Mouse (Mus musculus) forebrain, embryonic 16.5 days (tissue): ENCODE data around the gene Robo2. TPM values are rescaled to one million over a fixed set of nuclear protein-coding genes. Genes with fewer than 3 reads are reported as not detected.

Source experiments
- ATAC-seq: fragments of 200-750 bp; cut with Nextera tagmentation; 2 replicates; pipeline ENCODE4 v1.8.0; 2017; ENCODE audit warnings: mild to moderate bottlenecking, moderate library complexity
- H3K27ac ChIP-seq: fragments of 300-500 bp; sonication (generic); 2 replicates; pipeline ENCODE4 v1.5.1; 2014; ENCODE audit warnings: low read length, control low read depth
- H3K27me3 ChIP-seq: fragments of 300-500 bp; sonication (generic); replicated peaks from 2 replicates; pipeline ENCODE4 v1.6.1; 2014; ENCODE audit warnings: low read length; ENCODE audit not compliant: control insufficient read depth, insufficient read depth
- H3K36me3 ChIP-seq: fragments of 300-500 bp; sonication (generic); 2 replicates; pipeline ENCODE4 v1.6.1; 2014; ENCODE audit not compliant: control insufficient read depth, insufficient read depth
- H3K4me1 ChIP-seq: fragments of 300-500 bp; sonication (generic); replicated peaks from 2 replicates; pipeline ENCODE4 v1.6.1; 2014; ENCODE audit warnings: low read length; ENCODE audit not compliant: control insufficient read depth, insufficient read depth
- H3K4me2 ChIP-seq: fragments of 300-500 bp; sonication (generic); 2 replicates; pipeline ENCODE4 v1.6.1; 2014; ENCODE audit warnings: mild to moderate bottlenecking, low read length, control low read depth
- H3K4me3 ChIP-seq: fragments of 300-500 bp; sonication (generic); replicated peaks from 2 replicates; pipeline ENCODE4 v1.5.1; 2014; ENCODE audit warnings: mild to moderate bottlenecking, low read length, control low read depth
- H3K9ac ChIP-seq: fragments of 300-500 bp; sonication (generic); replicated peaks from 2 replicates; pipeline ENCODE4 v1.6.1; 2014; ENCODE audit warnings: low read depth, low read length, control low read depth
- H3K9me3 ChIP-seq: fragments of 300-500 bp; sonication (generic); 2 replicates; pipeline ENCODE4 v1.6.1; 2016; ENCODE audit warnings: low read length; ENCODE audit not compliant: control insufficient read depth
- WGBS: fragments of 180-500 bp; shearing (Covaris S2); extraction: QIAGEN DNeasy Blood & Tissue Kit; methylation state at CpG from one replicate; pipeline ENCODE4 v1.1.7; 2014; 5-methylcytosine and 5-hydroxymethylcytosine counted together
- polyA plus RNA-seq: library from polyadenylated mRNA; unstranded; fragments of >200 nt; fragmentation: Nextera tagmentation; extraction: Ambion mirVana; gene quantifications from 2 replicates; pipeline ENCODE4 v1.2.1, GENCODE M21; 2015

The Robo2 gene
- polyA plus RNA-seq, 1 experiment from 2014 or later = 132 TPM

DNA sequence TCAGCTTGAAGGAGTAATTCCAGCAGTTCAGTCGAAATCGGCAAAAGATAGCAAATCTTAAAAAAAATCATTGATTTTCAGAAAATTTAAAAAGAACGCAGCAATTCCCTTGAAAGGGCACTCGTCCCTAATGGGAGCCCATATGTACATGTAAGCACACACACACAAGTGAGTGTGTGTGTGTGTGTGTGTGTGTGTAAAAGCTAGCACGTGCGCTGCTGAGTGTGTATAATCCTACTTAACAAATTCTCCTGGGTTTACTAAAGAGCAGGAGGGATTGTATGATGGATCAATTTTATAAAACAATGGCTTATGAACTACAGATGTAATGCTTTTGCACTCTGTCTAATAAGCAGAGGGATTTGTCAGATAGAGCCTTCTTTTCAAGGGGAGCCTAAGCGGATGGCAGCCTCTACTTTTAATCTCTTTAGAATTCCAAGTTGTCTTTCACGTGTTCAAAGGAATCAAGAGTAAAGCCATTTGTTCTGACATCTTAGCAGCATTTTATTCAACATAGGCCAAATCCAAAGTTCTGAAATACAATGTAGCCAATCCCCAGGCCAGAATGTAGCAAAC, 218.6 kb downstream of the Robo2 start:
- H3K27me3 ChIP-seq = no peaks in the 10 kb centered on the region
- no peak overlapping the region for H3K9ac ChIP-seq
- H3K27ac ChIP-seq = no peak overlapping the region
- no peaks in the 10 kb centered on the region for H3K9me3 ChIP-seq
- H3K4me2 ChIP-seq = no peak overlapping the region
- peak; percentile 48 for ATAC-seq
- peaks cover 11% of the 10 kb centered on the region for H3K4me1 ChIP-seq
- no peak overlapping the region for H3K4me3 ChIP-seq
- no peaks in the 10 kb centered on the region for H3K36me3 ChIP-seq
- 29% methylated on average over 8 of the region's 8 CpGs for WGBS

DNA sequence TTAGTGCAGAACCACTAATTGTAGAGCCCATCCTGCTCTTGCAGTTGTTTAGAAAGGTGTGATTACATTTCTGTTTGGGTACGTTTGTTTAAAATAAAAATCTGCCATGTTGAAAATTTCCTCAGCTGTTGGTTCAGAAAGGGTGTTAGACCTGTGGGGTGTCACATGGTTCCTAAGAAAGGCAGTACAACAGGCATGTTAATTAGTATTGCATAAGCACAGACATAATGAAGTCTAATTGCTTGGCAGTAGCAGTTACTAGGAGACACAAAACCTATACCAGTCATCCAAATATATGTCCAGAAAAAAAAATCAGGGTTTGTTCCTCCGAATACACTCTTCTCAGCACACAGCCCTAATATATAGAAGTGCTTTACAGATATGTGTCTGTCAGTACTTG, 220.0 kb downstream of the Robo2 start:
- Histone ChIP-seq H3K4me3 (no peak overlapping the region), H3K9me3 (no peaks in the 10 kb centered on the region), H3K4me2 (no peak overlapping the region), H3K36me3 (no peaks in the 10 kb centered on the region), H3K27me3 (no peaks in the 10 kb centered on the region), H3K4me1 (peaks cover 11% of the 10 kb centered on the region), H3K27ac (no peak overlapping the region; the same call in 1 of the 2 replicates), H3K9ac (no peak overlapping the region)
- ATAC-seq = peak; percentile 85
- 31% methylated on average over 2 of the region's 2 CpGs for WGBS

DNA sequence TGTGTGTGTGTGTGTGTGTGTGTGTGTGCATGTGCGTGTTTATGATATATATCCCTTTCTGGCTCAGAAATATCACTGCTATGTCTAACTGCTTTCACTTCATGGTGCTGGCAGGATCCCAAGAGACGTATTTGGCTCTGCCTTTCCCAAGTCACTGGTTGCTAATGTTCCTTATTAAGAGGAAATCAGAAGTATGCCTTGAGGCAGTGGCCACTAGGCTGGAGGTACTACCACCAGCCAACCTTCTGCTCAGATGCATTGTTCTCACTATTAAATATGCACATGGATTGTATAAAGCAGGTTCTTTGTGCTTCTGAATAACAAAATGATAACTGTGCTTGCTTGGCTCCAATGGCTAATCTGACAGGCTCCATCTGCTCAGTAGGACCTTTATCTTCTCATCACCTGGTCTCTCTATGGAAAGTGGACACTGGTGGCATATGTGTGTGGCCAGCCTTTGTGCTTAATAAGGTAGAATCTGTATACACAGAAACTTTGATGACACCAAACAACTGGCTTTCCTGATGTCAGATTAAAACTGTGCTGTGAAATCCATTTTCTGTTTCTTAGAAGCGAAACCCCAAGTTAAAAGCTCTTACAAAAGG, 229.0 kb downstream of the Robo2 start:
- Histone ChIP-seq H3K36me3 (no peaks in the 10 kb centered on the region), H3K27me3 (no peaks in the 10 kb centered on the region), H3K27ac (no peak overlapping the region), H3K4me3 (no peak overlapping the region), H3K4me1 (peaks cover 4% of the 10 kb centered on the region; the same call in 1 of the 2 replicates), H3K4me2 (no peak overlapping the region), H3K9me3 (no peaks in the 10 kb centered on the region), H3K9ac (no peak overlapping the region)
- WGBS = 42% methylated on average over 3 of the region's 3 CpGs
- ATAC-seq = peak; percentile 81

DNA sequence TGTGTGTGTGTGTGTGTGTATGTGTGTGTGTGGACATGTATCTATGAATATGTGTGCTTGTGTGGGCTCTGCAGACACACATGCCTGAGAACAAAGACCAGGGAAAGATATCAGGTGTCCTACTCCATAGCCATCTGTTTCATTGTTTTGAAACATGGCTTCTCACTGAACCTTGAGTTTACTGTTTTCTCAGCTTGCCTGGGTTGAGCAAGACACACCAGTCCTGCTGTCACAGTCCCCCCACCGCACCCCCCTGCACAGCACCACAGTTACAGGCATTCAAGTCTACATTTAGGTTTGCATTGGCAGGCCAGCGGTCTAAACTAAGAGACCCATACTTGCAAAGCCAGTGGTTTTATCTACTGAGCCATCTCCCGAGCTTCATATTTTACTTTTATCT, 239.0 kb downstream of the Robo2 start:
- Histone ChIP-seq H3K27ac (no peak overlapping the region), H3K9me3 (no peaks in the 10 kb centered on the region), H3K27me3 (no peaks in the 10 kb centered on the region), H3K9ac (no peak overlapping the region), H3K4me3 (no peak overlapping the region), H3K4me1 (no peaks in the 10 kb centered on the region), H3K36me3 (no peaks in the 10 kb centered on the region), H3K4me2 (no peak overlapping the region)
- no peak for ATAC-seq
- 82% methylated on average over 3 of the region's 3 CpGs for WGBS

DNA sequence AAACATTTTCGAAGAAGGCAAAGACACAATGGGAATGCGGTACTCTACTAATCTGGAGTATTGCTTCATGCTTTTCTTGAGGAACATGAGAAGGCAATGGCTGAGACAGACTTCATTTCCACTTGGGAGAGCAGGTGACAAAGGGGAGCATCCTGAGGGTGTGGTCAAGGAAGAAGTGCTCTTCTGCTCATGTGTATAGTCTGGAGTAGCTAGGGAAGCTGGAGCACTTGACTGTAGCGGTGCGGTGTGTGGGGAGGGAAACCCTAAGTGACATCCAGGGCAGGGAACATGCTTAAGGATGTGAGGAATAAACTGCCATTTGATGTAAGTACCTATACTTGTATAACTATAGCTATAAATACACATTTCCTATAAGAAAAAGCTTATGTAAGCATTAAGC, 242.0 kb downstream of the Robo2 start:
- Histone ChIP-seq H3K9me3 (no peaks in the 10 kb centered on the region), H3K27me3 (no peaks in the 10 kb centered on the region), H3K27ac (no peak overlapping the region), H3K4me3 (no peak overlapping the region), H3K4me1 (no peaks in the 10 kb centered on the region), H3K4me2 (no peak overlapping the region), H3K36me3 (no peaks in the 10 kb centered on the region), H3K9ac (no peak overlapping the region)
- 95% methylated on average over 4 of the region's 4 CpGs for WGBS
- ATAC-seq = no peak

DNA sequence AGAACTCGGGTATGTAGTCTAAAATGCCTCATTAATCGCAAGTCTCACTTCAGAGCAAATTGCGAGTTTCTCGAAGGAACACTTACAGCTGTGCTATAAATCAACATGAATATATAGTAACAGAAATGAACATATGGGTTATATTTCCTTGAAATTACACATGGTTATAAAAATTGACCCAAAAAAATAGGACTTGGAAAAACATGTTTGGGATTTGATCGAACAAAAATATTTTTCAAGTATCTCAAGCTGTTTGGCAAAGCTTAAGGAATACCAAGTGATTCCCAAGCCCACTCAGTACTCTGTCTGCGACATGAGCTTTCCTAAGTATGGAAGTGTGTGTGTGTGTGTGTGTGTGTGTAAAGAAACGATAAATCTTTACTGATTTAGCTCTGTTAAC, 242.5 kb downstream of the Robo2 start:
- H3K36me3 ChIP-seq = no peaks in the 10 kb centered on the region
- whole genome bisulfite sequencing = 86% methylated on average over 7 of the region's 7 CpGs

DNA sequence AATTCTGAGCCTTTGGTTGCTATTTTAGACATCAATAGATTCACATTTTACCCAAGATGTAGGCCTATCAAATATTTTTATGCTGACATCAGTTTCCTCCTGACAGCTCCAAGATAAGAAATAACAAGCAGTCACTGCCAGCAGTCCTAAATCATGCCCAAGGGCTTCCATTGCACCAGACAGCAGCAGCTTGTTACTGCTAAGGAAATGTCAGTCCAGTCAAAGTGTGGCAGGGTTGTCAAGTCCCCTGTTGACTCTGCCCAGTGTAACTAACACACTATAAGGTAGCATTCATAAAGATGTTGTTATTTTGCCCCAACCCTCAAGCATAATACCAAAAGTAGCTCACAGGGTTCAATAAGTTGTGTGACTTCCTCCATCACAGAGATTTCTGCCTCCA, 243.8 kb downstream of the Robo2 start:
- Histone ChIP-seq H3K9ac (no peak overlapping the region), H3K4me2 (no peak overlapping the region), H3K4me1 (no peaks in the 10 kb centered on the region), H3K27ac (no peak overlapping the region), H3K4me3 (no peak overlapping the region), H3K9me3 (no peaks in the 10 kb centered on the region), H3K27me3 (no peaks in the 10 kb centered on the region), H3K36me3 (no peaks in the 10 kb centered on the region)
- ATAC-seq = no peak

More for the DNA sequence above, 242.5 kb downstream of the Robo2 start:
- Histone ChIP-seq H3K27me3 (no peaks in the 10 kb centered on the region), H3K4me2 (no peak overlapping the region), H3K4me3 (no peak overlapping the region), H3K27ac (no peak overlapping the region), H3K9me3 (no peaks in the 10 kb centered on the region), H3K9ac (no peak overlapping the region), H3K4me1 (no peaks in the 10 kb centered on the region)
- ATAC-seq = no peak

DNA sequence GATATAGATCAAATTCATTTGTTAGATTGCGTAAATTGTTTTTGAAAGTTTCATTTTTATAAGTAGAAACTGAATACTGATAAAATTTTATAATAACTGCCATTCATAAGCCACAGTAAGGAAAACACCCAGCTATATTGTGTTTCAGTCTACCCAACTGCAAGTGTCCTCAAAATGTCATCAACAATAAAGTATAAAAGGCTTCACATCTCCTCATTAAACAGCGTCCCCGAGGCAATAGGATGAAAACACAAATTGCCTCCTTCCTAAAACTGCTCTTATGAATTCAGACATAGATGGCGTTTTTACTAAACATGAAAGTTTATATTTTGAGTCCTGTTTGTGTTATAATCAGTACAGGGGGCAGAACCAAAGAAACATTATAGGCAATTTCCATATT, 249.6 kb downstream of the Robo2 start:
- no peak overlapping the region for H3K27ac ChIP-seq
- H3K9ac ChIP-seq = no peak overlapping the region
- ATAC-seq = no peak
- no peaks in the 10 kb centered on the region for H3K9me3 ChIP-seq
- 83% methylated on average over 4 of the region's 4 CpGs for WGBS
- H3K27me3 ChIP-seq = no peaks in the 10 kb centered on the region
- H3K36me3 ChIP-seq = no peaks in the 10 kb centered on the region
- H3K4me3 ChIP-seq = no peak overlapping the region
- H3K4me1 ChIP-seq = no peaks in the 10 kb centered on the region
- no peak overlapping the region for H3K4me2 ChIP-seq

DNA sequence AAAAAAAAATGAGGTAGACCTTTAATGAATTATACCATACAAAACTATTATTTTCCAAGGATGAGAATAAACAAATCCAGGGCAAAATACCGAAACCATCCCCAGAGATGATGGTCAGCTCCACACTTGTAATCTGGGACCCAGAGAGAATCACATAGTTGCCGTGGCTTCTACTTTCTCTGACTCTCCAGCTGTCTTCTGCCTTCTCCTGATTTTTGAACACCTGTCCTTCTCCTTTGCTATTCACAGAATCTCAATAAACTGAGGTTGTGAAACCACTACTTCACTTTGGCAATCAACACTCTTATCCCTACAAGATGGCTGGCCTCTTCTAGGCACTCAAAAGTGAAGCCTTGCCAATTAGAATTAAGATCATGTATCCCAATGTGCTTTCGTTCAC, 252.4 kb downstream of the Robo2 start:
- H3K27me3 ChIP-seq = no peaks in the 10 kb centered on the region

DNA sequence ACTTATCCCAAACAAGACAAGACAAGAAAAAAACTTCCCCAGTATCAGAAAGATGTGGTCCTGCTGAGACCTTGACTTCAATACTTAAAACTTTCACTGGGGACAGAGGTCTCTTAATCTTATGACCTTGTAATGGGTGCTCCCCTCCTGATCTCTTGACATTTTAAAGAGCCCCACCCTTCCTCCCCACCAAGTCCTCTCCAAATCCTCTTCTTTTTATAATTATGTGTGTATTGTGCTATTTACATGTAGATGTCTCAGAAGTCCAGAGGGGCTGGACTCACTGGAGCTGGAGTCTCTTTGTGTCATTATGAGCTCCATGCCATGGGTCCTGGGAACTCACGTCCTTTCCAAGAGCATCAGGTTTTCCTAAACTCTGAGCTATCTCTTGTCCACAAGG, 275.4 kb downstream of the Robo2 start:
- H3K9ac ChIP-seq = no peak overlapping the region
- H3K9me3 ChIP-seq = no peaks in the 10 kb centered on the region
- H3K36me3 ChIP-seq = no peaks in the 10 kb centered on the region
- no peak overlapping the region for H3K27ac ChIP-seq
- ATAC-seq = no peak
- H3K27me3 ChIP-seq = no peaks in the 10 kb centered on the region
- no peak overlapping the region for H3K4me2 ChIP-seq
- no peak overlapping the region for H3K4me3 ChIP-seq
- H3K4me1 ChIP-seq = peaks cover 2% of the 10 kb centered on the region; the same call in 1 of the 2 replicates
- WGBS = 80% methylated on average over 1 of the region's 1 CpGs

More for the DNA sequence above, 252.4 kb downstream of the Robo2 start:
- Histone ChIP-seq H3K4me3 (no peak overlapping the region), H3K9me3 (no peaks in the 10 kb centered on the region), H3K4me2 (no peak overlapping the region), H3K9ac (no peak overlapping the region), H3K27ac (no peak overlapping the region), H3K36me3 (no peaks in the 10 kb centered on the region), H3K4me1 (no peaks in the 10 kb centered on the region)
- no peak for ATAC-seq
- 84% methylated on average over 3 of the region's 3 CpGs for WGBS
